Mouse (Mus musculus) neural tube, embryonic 11.5 days (tissue): ENCODE data around the gene Srgap3. TPM values are rescaled to one million over a fixed set of nuclear protein-coding genes. Genes with fewer than 3 reads are reported as not detected.
A peak's percentile ranks its signal among the peaks of the same experiment; 100 is the strongest.

Experiments
- ATAC-seq: fragments of 200-750 bp; cut with Nextera tagmentation; 2 replicates; pipeline ENCODE4 v1.8.0; 2017; ENCODE audit warnings: moderate number of reproducible peaks, mild to moderate bottlenecking, moderate TSS enrichment, moderate library complexity; ENCODE audit not compliant: insufficient read depth, low FRiP score, low TSS enrichment
- DNase-seq: peaks from one replicate; pipeline ENCODE4 v3.0.0-alpha.2; 2015; ENCODE audit warnings: low spot score
- H3K27ac ChIP-seq: fragments of 300-500 bp; sonication (generic); 2 replicates; pipeline ENCODE4 v1.5.1; 2014; ENCODE audit warnings: low read depth, mild to moderate bottlenecking, low read length
- H3K27me3 ChIP-seq: fragments of 300-500 bp; sonication (generic); 2 replicates; pipeline ENCODE4 v1.6.1; 2014; ENCODE audit warnings: mild to moderate bottlenecking, low read length, mixed read lengths; ENCODE audit not compliant: control insufficient read depth, insufficient read depth
- H3K36me3 ChIP-seq: fragments of 300-500 bp; sonication (generic); 2 replicates; pipeline ENCODE4 v1.6.1; 2014; ENCODE audit warnings: mild to moderate bottlenecking, low read length, moderate library complexity, mixed read lengths; ENCODE audit not compliant: control insufficient read depth, insufficient read depth
- H3K4me1 ChIP-seq: fragments of 300-500 bp; sonication (generic); 2 replicates; pipeline ENCODE4 v1.6.1; 2014; ENCODE audit warnings: low read length, mixed read lengths; ENCODE audit not compliant: control insufficient read depth, insufficient read depth
- H3K4me2 ChIP-seq: fragments of 300-500 bp; sonication (generic); 2 replicates; pipeline ENCODE4 v1.6.1; 2014; ENCODE audit warnings: low read depth, mild to moderate bottlenecking, moderate library complexity
- H3K4me3 ChIP-seq: fragments of 300-500 bp; sonication (generic); 2 replicates; pipeline ENCODE4 v1.5.1; 2014; ENCODE audit warnings: low read depth, low read length
- H3K9ac ChIP-seq: fragments of 300-500 bp; sonication (generic); 2 replicates; pipeline ENCODE4 v1.6.1; 2014; ENCODE audit warnings: mild to moderate bottlenecking, low read length
- H3K9me3 ChIP-seq: fragments of 300-500 bp; sonication (generic); 2 replicates; pipeline ENCODE4 v1.6.1; 2016; ENCODE audit warnings: low read length; ENCODE audit not compliant: control insufficient read depth
- WGBS: fragments of 180-500 bp; shearing (Covaris S2); extraction: QIAGEN DNeasy Blood & Tissue Kit; methylation state at CpG from one replicate; pipeline ENCODE4 v1.1.7; 2014; 5-methylcytosine and 5-hydroxymethylcytosine counted together
- polyA plus RNA-seq: library from polyadenylated mRNA; unstranded; fragments of >200 nt; fragmentation: Nextera tagmentation; extraction: Ambion mirVana; gene quantifications from 2 replicates; pipeline ENCODE4 v1.2.1, GENCODE M21; 2014

The Srgap3 gene
- polyA plus RNA-seq, 1 experiment from 2014 or later, result 37.4 TPM

- DNase-seq, result peak; percentile 69
- H3K27me3 ChIP-seq, result no peaks in the 10 kb centered on the region
- H3K9ac ChIP-seq, result no peak overlapping the region
- no peak overlapping the region for H3K4me2 ChIP-seq
- H3K4me3 ChIP-seq, result no peak overlapping the region
- H3K36me3 ChIP-seq, result no peaks in the 10 kb centered on the region
- peak; percentile 80 for ATAC-seq
- 25% methylated on average over 11 of the region's 11 CpGs for WGBS
- H3K27ac ChIP-seq, result 0 out of 2 replicates have a peak overlapping the region, but pooled peaks have one; percentile 34
- H3K4me1 ChIP-seq, result peaks cover 15% of the 10 kb centered on the region
- no peaks in the 10 kb centered on the region for H3K9me3 ChIP-seq
These were observed 10.7 kb upstream of the Srgap3 start for GRCm38 (mm10) chr6:112957583-112958280.

- ATAC-seq (no peak), DNase-seq (no peak)
- H3K36me3 ChIP-seq, result no peaks in the 10 kb centered on the region
- H3K27me3 ChIP-seq, result no peaks in the 10 kb centered on the region
- no peaks in the 10 kb centered on the region for H3K9me3 ChIP-seq
- peaks cover 15% of the 10 kb centered on the region for H3K4me1 ChIP-seq
- no peak overlapping the region for H3K27ac ChIP-seq
- 90% methylated on average over 2 of the region's 2 CpGs for WGBS
- no peak overlapping the region for H3K4me3 ChIP-seq
- H3K4me2 ChIP-seq, result no peak overlapping the region
- no peak overlapping the region for H3K9ac ChIP-seq
These were observed 8.7 kb upstream of the Srgap3 start for GRCm38 (mm10) chr6:112955773-112956172.

GRCm38 (mm10) chr6:112953905-112954304 lies 6.8 kb upstream of the Srgap3 start:
- Histone ChIP-seq H3K27ac (no peak overlapping the region), H3K4me1 (peaks cover 22% of the 10 kb centered on the region), H3K9ac (no peak overlapping the region), H3K9me3 (no peaks in the 10 kb centered on the region), H3K4me2 (no peak overlapping the region), H3K27me3 (no peaks in the 10 kb centered on the region), H3K4me3 (no peak overlapping the region), H3K36me3 (no peaks in the 10 kb centered on the region)
- WGBS, result 88% methylated on average over 7 of the region's 7 CpGs
- no peak for ATAC-seq
- DNase-seq, result no peak

GRCm38 (mm10) chr6:112951254-112951653 lies 4.2 kb upstream of the Srgap3 start:
- no peaks in the 10 kb centered on the region for H3K9me3 ChIP-seq
- H3K36me3 ChIP-seq, result no peaks in the 10 kb centered on the region
- ATAC-seq, result no peak
- H3K4me2 ChIP-seq, result no peak overlapping the region
- H3K4me3 ChIP-seq, result no peak overlapping the region
- DNase-seq, result no peak
- H3K27me3 ChIP-seq, result no peaks in the 10 kb centered on the region
- H3K4me1 ChIP-seq, result peaks cover 23% of the 10 kb centered on the region
- no peak overlapping the region for H3K27ac ChIP-seq
- 86% methylated on average over 2 of the region's 2 CpGs for WGBS
- no peak overlapping the region for H3K9ac ChIP-seq

GRCm38 (mm10) chr6:112950205-112951110 lies 3.4 kb upstream of the Srgap3 start:
- ATAC-seq (no peak), DNase-seq (no peak)
- no peaks in the 10 kb centered on the region for H3K9me3 ChIP-seq
- 36% methylated on average over 8 of the region's 8 CpGs for WGBS
- no peak overlapping the region for H3K27ac ChIP-seq
- peaks cover 23% of the 10 kb centered on the region for H3K4me1 ChIP-seq
- H3K9ac ChIP-seq, result no peak overlapping the region
- H3K36me3 ChIP-seq, result no peaks in the 10 kb centered on the region
- H3K4me2 ChIP-seq, result no peak overlapping the region
- H3K4me3 ChIP-seq, result no peak overlapping the region
- H3K27me3 ChIP-seq, result no peaks in the 10 kb centered on the region

- H3K9ac ChIP-seq, result no peak overlapping the region
- H3K4me3 ChIP-seq, result no peak overlapping the region
- no peak overlapping the region for H3K4me2 ChIP-seq
- H3K27ac ChIP-seq, result 0 out of 2 replicates have a peak overlapping the region, but pooled peaks have one; percentile 0
- 11% methylated on average over 2 of the region's 2 CpGs for WGBS
- no peak for ATAC-seq
- H3K27me3 ChIP-seq, result no peaks in the 10 kb centered on the region
- H3K36me3 ChIP-seq, result no peaks in the 10 kb centered on the region
- DNase-seq, result no peak
- H3K9me3 ChIP-seq, result no peaks in the 10 kb centered on the region
- H3K4me1 ChIP-seq, result peaks cover 23% of the 10 kb centered on the region
These were observed 2.2 kb upstream of the Srgap3 start for GRCm38 (mm10) chr6:112949220-112949619.

- H3K9ac ChIP-seq, result no peak overlapping the region
- H3K4me1 ChIP-seq, result peaks cover 24% of the 10 kb centered on the region
- H3K9me3 ChIP-seq, result no peaks in the 10 kb centered on the region
- H3K36me3 ChIP-seq, result no peaks in the 10 kb centered on the region
- no peak for ATAC-seq
- H3K4me2 ChIP-seq, result no peak overlapping the region
- 86% methylated on average over 2 of the region's 2 CpGs for WGBS
- H3K27ac ChIP-seq, result no peak overlapping the region
- DNase-seq, result no peak
- no peak overlapping the region for H3K4me3 ChIP-seq
- no peaks in the 10 kb centered on the region for H3K27me3 ChIP-seq
These were observed 1.4 kb upstream of the Srgap3 start for GRCm38 (mm10) chr6:112948416-112948815.

GRCm38 (mm10) chr6:112946021-112946811 lies 850 bp downstream of the Srgap3 start:
- peak overlapping the region; percentile 85 for H3K4me3 ChIP-seq
- WGBS, result 10% methylated on average over 12 of the region's 12 CpGs
- peaks cover 2% of the 10 kb centered on the region; the same call in 1 of the 2 replicates for H3K36me3 ChIP-seq
- H3K4me1 ChIP-seq, result peaks cover 29% of the 10 kb centered on the region
- H3K27me3 ChIP-seq, result no peaks in the 10 kb centered on the region
- peak overlapping the region; percentile 75 for H3K4me2 ChIP-seq
- ATAC-seq (0 out of 2 replicates have a peak, but pooled peaks have one; percentile 3), DNase-seq (peak; percentile 53)
- H3K9me3 ChIP-seq, result no peaks in the 10 kb centered on the region
- H3K9ac ChIP-seq, result peak overlapping the region; percentile 93
- peak overlapping the region; percentile 92 for H3K27ac ChIP-seq
